Mouse (Mus musculus) kidney, postnatal 36 days (tissue): ENCODE measurements around the gene Olfr66.

Experiments used
- DNase-seq, 2 experiments: peaks; one replicate each; pipeline ENCODE4 v3.0.0; 2021 to 2022; ENCODE audit warnings: mixed read lengths in 2 of 2

Olfr66 gene

DNA sequence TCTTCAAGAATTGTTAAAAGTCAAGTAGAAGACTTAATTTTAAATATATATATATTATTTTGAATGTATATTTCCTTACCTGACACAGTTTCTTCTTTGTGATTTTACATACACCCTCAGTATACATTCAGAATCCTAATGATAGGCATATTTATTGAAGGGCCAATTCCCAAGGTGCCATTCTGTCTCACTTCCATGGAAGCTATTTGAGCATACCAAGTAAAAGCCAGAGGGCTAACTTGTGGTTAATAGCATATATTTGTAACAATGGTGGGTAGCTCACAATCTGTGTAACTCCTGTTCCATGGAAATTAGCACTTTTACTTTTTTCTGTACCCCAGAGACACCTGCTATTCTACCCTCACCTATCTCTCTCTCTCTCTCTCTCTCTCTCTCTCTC lies at the start of gene Olfr66:
Olfr66 (minus strand) TSS at position 101 of the 400 bp plus-strand sequence.
- DNase-seq, result no peak

DNA sequence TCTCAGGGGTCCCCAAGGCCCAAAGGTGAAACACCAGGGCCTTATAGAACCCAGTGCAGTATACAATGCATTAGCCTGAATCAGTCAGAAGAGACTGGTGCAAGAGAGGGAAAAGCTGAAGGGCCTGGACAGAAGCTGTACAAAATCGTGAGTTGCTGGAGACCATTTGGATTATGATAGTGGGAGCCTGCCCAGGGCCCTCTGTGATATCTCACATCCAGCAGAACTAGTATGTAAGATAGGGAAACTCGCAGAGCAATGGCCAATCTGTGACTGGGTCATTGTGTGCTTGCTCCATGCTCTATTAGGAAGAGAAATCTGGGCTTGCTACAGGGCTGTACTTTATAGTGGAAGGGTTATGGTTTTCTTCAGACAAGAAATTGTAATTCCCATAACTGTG lies 48.2 kb upstream of the Olfr66 start, which contains the start of gene Olfr632:
Olfr632 (plus strand) TSS at position 84 of the 400 bp plus-strand sequence.
- no peak for DNase-seq

DNA sequence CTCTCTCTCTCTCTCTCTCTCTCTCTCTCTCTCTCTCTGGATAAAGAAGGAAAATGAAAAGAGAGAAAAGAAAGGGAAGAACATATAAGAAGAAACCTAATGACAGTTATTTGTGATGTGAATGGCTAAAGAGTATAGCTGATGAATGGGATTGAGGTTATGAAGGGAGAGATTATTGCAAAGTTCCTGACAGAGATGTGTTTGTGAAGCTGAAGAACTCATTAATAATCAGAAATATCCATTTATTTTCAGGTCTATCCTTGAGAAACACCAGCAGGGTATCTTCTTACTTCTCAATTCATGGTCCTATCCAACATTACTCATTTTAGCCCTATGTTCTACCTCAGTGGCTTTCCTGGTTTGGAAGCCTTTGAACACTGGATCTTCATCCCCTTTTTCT lies 42.5 kb upstream of the Olfr66 start, which contains the start of gene Olfr631:
Olfr631 (plus strand) TSS at position 301 of the 400 bp plus-strand sequence.
- DNase-seq, result no peak

DNA sequence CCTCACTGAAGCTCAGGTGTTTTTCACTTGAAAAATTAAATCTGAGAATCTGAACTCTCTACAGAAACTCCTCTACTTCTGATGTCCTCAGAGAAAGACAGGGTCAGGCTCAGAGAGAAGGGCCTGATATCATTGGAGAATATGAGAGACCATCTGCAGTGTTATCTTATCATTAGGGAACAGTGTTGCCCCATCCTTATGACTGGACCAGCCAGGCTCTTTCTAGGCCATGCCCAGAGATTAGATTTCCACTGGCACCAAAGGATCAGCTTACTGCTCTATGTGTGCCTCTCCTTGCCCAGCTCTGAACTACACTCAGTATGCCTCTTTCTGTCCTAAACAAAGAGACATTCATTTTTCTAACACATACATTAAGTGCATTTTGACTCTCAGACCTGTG lies 29.3 kb upstream of the Olfr66 start:
- no peak for DNase-seq

DNA sequence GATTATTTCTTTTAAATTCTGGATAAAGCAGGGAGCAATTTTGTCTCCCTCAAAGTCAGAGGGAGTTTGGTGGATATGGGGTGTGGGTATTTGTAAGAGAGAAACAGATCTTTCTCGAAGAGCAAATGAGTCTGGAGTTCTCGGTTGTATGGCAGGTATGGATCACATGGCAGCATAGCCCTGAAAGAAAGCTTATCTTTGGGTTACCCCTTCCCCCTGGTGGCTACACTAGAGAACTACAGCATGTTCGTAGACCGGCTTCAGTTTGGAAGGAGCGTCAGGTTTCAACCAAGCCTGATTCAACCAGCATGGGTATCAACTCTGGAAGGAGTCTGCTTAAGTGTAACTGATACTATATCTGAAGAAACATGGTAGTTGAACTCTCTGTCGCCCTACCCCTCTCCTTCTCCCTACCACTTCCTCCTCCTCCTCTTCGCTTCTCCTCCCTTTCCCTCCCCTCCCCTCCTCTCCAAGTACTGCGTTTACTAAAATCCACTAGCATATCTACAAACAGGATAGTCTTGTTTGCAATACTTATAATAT lies 27.0 kb upstream of the Olfr66 start:
- no peak for DNase-seq

DNA sequence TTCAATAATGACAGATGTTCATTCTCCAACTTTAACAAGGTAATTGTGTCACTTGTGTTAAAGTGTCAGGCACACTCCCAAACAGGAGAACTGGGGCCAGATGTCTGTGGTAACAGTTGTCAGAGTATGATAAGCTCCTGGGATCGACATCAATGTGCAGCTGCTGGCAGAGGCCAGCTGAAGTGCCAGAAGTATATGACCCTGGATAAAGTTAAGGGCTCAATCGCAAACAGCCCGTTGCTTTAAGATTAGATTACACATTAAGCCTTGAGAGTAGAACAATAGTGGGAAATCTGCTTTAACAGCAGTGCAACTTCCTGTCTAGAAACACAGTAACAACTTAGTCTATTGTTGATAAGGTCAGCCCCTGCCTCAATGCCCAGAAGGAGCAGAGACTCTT lies 24.0 kb upstream of the Olfr66 start:
- no peak for DNase-seq

DNA sequence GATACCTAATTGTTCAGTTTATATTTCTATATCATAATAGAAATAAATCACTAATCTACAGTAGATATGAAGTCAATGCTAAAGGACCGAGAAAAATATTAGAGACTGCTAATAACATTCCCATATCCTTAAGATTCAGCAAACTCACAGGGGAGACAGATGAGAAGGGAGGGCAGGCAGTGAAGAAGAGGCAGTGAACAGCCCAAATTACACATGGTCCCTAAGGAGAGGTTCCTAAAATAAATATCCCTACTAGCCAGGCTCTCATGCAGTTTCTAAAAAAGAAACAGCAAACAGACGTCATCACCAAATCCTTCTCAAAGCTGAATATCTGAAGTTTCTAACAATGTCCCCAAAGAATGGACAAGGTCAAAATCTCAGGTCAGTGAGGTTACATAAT lies 17.1 kb upstream of the Olfr66 start, which contains the start of gene Olfr65:
Olfr65 (plus strand) TSS at position 301 of the 400 bp plus-strand sequence.
- DNase-seq, result no peak

DNA sequence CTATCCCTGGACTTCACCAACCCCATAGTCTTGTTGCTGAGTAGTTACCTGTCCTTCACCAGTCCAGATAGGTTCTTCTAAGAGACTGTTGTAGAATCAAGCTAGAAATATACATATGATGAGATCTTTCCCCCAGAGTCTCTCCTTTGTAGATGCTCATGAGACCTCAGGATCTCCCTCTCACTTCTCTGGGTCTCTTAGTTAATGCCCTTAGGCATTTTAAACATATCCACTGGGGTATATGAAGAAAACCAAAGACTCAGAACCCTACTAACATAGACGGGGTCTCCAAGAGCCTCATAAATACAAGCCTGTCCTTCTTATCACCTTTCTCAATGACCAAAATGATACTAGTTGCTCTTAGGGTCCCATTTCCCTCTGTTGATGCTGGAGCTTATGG lies 8.3 kb upstream of the Olfr66 start, which contains the start of gene Olfr64:
Olfr64 (minus strand) TSS at position 101 of the 400 bp plus-strand sequence.
- no peak for DNase-seq

DNA sequence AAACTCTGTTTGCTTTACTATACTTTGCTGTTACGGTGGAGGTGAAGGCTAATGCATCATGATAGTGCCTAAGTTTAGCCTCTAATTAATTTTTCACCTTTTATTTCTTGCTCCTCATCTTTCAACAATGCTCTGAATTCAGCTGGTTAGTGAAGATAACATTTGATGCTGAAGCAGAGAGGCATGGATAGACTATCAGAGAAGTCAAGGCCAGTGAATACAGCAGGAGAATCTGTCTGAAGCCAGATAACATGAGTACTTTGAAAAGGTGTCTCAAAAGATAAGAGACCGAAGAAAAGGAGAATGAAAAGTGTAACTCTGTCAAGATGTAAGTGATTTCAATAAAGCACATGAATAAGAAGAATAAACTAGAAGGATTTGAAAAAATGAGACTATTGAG lies 9.0 kb downstream of the Olfr66 start:
- no peak for DNase-seq

DNA sequence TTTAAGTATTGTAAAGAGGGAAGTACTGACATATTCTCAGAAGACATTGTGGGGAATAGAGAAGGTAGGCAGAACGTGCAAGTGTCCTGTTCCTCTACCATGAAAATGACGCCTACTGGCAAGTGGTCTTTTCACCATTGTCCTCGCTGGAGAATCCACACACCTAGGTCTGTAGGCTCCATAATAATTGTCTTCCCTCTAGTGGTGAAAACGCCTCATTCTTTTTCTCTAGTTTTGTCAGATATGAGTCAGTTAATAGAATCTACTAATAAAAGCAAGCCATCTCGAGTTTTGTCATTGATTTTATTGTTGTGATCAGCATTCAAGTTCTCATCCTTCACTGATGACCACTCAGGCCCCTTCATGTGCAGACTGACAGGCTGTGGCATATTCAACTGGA lies 11.6 kb downstream of the Olfr66 start:
- no peak for DNase-seq

DNA sequence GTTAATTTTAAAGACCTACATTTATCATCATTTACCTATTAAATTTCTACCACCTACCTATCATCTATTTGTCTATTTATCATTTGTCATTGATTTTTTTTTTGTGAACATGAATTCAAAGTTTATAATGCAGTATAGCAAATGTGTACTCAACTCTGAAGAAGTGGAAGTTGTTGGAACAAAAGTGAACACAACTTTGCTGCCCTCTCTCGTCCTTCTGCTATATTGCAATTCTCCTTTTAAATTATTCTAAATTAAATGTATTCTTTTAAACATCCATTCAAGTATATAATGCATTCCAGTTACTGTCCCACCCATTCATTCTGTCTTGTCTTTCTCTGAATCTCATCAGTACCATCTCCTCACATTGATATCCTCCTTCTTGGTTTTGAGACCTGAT lies 13.0 kb downstream of the Olfr66 start:
- no peak for DNase-seq

DNA sequence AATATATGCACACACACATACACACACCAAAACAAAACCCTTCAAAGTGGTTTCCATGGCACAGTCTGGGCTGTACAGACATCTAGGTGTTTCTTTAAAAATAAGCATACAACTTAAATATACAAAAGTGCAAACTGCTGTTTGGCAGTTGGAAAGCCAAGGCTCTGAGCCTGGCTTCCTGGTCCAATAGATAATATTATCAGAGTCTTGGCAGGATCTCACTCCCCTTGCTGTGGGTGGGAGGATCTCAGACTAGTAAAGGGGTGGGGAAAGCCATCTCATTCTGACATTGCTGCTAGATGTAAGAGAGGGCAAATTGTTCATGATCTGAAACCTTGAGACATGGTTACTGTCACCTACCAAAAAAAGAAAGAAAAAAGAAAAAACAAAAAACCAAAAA lies 15.4 kb downstream of the Olfr66 start:
- no peak for DNase-seq

DNA sequence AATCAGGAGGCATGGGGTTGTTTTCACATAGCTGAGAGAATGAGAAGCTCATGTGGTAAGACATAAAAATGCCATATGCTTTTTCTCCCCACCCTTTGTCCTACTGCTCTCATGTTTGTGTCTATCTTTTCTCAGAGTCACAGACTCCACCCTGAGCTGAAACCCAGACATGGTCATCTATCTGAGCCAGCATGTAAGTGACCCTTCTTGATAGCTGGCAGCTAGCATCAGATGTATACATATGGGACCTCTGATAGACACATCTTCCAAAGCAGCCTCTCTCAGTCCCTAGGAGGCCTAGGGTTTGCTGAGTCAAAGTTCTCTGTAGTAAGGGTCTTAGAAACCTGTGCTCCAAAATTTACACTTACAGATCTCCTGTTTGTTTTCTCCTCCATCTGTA lies 20.3 kb downstream of the Olfr66 start:
- DNase-seq, result no peak

DNA sequence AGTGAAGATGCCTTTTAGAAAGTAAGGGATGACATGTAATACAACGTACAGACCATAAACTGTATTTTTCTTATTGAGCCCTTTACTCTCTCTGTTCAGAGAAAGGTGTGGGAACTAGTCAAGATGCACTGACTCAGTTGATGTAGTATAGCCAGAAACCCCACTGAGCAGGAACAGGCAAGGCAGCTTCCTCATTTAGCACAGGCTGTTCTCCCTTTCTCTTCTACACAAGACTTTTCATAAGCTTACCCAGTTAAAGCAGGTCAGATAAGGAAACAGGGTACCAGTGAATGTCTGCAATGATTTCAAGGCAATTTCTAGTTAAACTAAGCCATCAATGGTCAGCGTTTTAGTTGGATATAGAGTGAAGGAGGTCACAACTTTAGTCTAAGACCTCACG lies 24.5 kb downstream of the Olfr66 start:
- DNase-seq, result no peak

DNA sequence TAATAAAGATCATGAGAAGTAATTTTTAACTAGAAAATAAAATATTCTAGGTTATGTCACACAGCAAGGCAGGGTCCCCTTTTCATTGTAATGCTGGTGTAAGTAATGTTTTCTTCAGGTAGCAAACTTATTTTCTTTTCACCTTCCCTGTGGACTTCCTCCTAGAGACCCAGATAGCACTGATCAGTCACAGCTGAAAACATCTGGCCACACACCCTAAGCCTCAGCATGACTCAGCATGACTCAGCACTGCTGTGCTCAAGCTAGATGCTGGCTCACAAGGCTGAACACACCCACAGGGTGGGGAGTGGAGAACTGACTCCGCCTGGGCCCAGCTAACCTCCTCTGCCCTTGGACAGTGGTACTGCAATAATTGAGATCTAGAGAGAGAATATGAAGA lies 25.2 kb downstream of the Olfr66 start:
- no peak for DNase-seq

DNA sequence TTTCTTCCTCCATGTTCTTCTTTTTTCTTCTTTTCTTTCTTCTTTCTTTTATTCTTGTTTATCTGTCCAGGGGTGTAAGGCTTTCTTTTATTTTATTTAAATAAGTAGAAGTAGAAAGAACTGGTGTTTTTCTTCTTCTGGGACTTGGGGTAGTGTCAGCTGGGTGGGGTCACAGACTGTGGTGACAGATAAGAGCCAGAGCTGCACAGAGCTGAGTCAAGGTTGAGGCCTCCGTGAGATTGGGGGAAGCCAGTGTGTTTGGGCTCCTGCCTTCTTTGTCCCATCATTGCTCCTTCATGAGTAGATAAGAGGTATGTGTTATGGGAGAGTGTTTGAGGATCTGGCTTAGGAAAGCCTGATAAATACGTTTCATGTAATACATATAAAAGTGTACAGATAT lies 27.0 kb downstream of the Olfr66 start:
- no peak for DNase-seq

DNA sequence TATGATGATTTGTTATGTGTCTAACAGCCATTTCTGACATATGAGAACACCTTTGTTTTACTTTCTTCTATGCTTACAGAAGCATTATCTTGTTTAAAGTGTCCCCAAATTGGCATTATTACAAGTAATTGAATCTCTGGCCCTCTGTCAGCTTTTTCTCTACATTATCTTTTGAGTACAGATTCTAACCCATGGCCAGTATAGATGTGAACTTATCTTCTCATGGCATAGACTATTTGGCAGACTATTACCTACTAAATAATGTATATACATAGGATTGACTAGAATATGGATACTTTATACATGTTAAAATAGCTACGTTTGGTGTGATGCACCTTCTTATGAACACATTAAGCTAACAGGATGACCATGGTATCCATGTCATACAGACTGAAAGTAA lies 31.4 kb downstream of the Olfr66 start:
- DNase-seq, result no peak

DNA sequence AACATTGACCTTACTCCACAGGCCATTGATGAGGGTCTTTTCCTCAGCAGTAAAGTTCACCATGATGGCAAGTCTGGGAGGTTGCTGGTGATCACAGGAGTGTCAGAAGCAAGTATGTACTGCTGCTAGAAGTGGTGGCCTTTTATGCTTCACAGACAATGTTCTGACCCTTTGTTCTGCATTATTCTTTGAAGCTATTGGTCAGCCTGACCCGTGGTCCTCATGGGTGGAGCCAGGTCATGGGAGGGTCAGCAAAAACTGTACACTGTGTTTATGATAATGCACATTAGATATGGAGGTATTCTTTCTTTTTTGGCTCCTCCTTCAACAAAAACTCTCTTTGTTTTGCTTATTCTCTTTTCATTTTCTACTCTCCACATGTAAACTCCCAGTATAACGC lies 33.0 kb downstream of the Olfr66 start, which contains the start of gene Hbb-y:
Hbb-y (minus strand) TSS at position 127 of the 400 bp plus-strand sequence.
- no peak for DNase-seq

DNA sequence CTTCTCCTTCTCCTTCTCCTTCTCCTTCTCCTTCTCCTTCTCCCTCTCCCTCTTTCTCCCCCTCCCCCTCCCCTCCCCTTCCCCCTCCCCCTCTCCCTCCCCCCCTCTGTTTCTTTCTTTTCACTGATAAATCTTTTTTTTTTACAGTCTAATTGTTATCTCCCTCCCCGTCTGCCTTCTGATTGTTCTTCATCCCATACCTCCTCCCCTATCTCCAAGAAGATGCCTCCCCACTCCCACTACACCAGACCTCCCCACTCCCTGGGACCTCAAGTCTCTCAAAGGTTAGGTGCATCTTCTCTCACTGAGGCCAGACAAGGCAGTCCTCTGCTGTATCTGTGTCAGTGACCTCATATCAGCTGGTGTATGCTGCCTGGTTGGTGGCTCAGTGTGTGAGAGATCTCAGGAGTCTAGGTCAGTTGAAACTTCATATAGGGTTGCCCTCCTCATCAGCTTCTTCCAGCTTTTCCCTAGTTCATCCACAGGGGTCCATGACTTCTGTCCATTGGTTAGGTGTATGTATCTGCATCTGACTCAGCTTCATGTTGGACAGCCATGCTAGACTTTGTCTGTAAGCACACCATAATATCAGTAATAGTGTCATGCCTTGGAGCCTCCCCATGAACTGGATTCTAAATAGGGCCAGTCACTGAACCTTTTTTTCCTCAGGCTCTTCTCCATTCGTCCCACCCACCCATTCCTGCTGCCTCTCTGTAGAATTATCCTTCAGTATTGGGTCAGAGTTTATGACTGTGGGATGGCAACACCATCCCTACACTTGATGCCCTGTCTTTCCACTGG lies 41.3 kb downstream of the Olfr66 start:
- no peak for DNase-seq

DNA sequence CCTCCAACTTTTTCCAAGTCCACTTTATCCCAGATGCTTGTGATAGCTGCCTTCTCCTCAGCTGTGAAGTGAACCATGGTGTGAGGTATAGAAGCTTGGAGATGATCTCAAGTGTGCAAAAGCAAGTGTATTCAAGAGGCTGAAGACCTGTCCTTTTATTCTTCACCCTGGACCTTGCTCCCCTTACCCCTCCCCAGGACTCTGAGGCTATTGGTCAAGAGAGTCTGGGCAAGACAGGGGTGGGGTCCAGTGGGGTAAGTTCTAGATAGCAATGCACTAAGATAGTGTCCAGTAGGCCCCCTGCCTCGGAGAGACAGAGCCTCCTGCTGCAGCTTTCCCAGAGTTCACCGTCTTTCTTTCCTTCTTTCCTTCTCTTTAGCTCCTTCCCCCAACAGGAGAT lies 43.0 kb downstream of the Olfr66 start, which contains the start of gene Hbb-bh1:
Hbb-bh1 (minus strand) TSS at position 131 of the 400 bp plus-strand sequence.
- no peak for DNase-seq

DNA sequence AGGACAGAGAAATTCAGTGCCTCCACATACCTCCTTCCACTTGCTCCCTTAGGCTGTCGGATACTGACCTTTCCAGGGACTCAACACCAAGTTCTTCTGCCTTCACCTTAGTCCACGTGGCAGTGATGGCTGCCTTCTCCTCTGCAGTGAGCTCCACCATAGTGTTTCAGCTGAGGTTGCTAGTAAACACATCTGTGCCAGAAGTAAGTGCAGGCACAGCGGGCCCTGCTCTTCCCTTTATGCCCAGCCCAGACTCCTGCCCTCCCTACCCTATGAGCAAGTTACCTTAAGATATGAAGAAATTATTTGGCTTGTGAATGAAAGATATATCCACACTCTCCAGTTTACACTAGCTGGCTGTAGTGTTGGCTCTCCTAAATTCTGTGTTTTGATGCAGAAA lies 45.8 kb downstream of the Olfr66 start, which contains the start of gene Hbb-bh2:
Hbb-bh2 (minus strand) TSS at position 253 of the 400 bp plus-strand sequence.
- DNase-seq, result no peak
